Mouse (Mus musculus) lung, postnatal 0 days (tissue): ENCODE results near the gene Dlg3. TPM values are rescaled to one million over a fixed set of nuclear protein-coding genes. Genes with fewer than 3 reads are reported as not detected.
A peak's percentile ranks its signal among the peaks of the same experiment; 100 is the strongest.

Experiments
- ATAC-seq: fragments of 200-750 bp; cut with Nextera tagmentation; 2 replicates; pipeline ENCODE4 v1.8.0; 2017; ENCODE audit warnings: moderate library complexity
- DNase-seq: peaks from one replicate; pipeline ENCODE4 v3.0.0-alpha.2; 2016; ENCODE audit warnings: low spot score
- H3K27ac ChIP-seq: fragments of 300-500 bp; sonication (generic); 2 replicates; pipeline ENCODE4 v1.5.1; 2014; ENCODE audit warnings: antibody characterized with exemption, mild to moderate bottlenecking, low read length, mixed read lengths
- H3K27me3 ChIP-seq: fragments of 300-500 bp; sonication (generic); replicated peaks from 2 replicates; pipeline ENCODE4 v1.6.1; 2014; ENCODE audit warnings: low read length, mixed read lengths; ENCODE audit not compliant: insufficient read depth
- H3K36me3 ChIP-seq: fragments of 300-500 bp; sonication (generic); 2 replicates; pipeline ENCODE4 v1.6.1; 2014; ENCODE audit warnings: low read length, mixed read lengths; ENCODE audit not compliant: insufficient read depth
- H3K4me1 ChIP-seq: fragments of 300-500 bp; sonication (generic); 2 replicates; pipeline ENCODE4 v1.6.1; 2014; ENCODE audit warnings: antibody characterized with exemption, low read depth, low read length, mixed read lengths; ENCODE audit not compliant: insufficient read depth
- H3K4me2 ChIP-seq: fragments of 300-500 bp; sonication (generic); replicated peaks from 2 replicates; pipeline ENCODE4 v1.6.1; 2014; ENCODE audit warnings: low read depth, mild to moderate bottlenecking, low read length, moderate library complexity, mixed read lengths
- H3K4me3 ChIP-seq: fragments of 300-500 bp; sonication (generic); 2 replicates; pipeline ENCODE4 v1.5.1; 2014; ENCODE audit warnings: low read depth, low read length
- H3K9ac ChIP-seq: fragments of 300-500 bp; sonication (generic); replicated peaks from 2 replicates; pipeline ENCODE4 v1.6.1; 2014; ENCODE audit warnings: low read depth, mild to moderate bottlenecking
- H3K9me3 ChIP-seq: fragments of 300-500 bp; sonication (generic); 2 replicates; pipeline ENCODE4 v1.6.1; 2016; ENCODE audit warnings: low read length, mixed read lengths
- CTCF ChIP-seq: IDR thresholded peaks from 2 replicates; pipeline ENCODE4 v1.5.1; 2016; ENCODE audit warnings: antibody characterized with exemption, mild to moderate bottlenecking
- EP300 ChIP-seq: IDR thresholded peaks from 2 replicates; pipeline ENCODE4 v1.6.1; 2016; ENCODE audit warnings: antibody characterized with exemption, mild to moderate bottlenecking, control low read depth
- WGBS: fragments of 180-500 bp; shearing (Covaris S2); extraction: QIAGEN DNeasy Blood & Tissue Kit; methylation state at CpG from one replicate; pipeline ENCODE4 v1.1.7; 2014; 5-methylcytosine and 5-hydroxymethylcytosine counted together
- polyA plus RNA-seq: library from polyadenylated mRNA; unstranded; fragments of >200 nt; fragmentation: Nextera tagmentation; extraction: Ambion mirVana; gene quantifications from 2 replicates; pipeline ENCODE4 v1.2.1, GENCODE M21; 2015

Dlg3 gene
- polyA plus RNA-seq, 1 experiment from 2014 or later: 1.8 TPM

DNA sequence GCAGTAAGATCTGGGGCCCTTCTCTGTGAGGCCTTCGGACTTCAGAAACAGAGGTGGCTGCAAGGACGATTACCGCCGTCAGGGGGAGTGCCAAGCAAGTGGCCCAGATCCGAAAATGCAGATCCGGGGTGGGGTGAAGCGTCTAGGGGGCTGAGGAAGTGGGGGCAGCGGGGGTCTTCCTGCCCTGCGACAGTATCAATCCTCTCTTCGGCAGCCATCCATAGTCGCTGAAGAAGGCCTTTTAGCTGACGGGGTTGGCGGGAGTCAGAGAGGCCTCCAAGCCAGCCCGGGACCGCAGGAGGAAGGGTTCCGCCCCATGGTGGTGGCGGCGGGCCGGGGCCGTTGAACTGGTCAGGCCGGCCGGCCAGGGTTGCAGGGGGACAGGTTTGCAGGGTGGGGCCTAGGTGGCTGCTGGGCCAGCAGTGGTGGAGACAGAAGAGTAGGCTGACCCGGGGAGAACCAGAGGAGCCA lies 6.9 kb downstream of the Dlg3 start:
- H3K9me3 ChIP-seq: no peaks in the 10 kb centered on the region
- peak; percentile 69 for DNase-seq
- peak overlapping the region; percentile 45 for H3K4me3 ChIP-seq
- no peaks in the 10 kb centered on the region for H3K36me3 ChIP-seq
- peak; percentile 77 for TF ChIP-seq CTCF
- TF ChIP-seq EP300: no peak
- H3K9ac ChIP-seq: peak overlapping the region; percentile 48; the same call in 1 of the 2 replicates
- H3K4me2 ChIP-seq: peak overlapping the region; percentile 59
- H3K4me1 ChIP-seq: no peaks in the 10 kb centered on the region
- no peak overlapping the region for H3K27ac ChIP-seq
- no peaks in the 10 kb centered on the region for H3K27me3 ChIP-seq
- 13% methylated on average over 15 of the region's 23 CpGs for WGBS
- peak; percentile 74 for ATAC-seq

DNA sequence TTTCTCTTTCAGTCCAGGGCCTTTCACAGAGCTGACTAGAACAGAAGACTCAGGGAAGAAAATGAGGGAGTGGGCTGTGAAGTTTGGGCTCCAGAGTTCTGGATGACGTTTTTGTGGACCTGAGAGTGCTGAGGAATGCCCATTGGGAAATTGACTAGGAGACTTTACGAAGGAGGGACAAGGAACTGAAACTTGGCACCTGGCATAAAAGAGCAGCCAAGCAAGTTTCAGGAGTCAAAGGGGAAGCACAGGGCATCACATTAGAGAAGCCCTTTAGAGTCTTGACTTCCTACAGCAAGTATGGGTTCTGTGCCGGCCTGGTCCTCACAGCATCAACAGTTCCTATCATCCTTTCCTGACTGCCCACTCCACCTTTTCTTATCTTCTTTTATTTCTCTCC lies 7.9 kb downstream of the Dlg3 start:
- Histone ChIP-seq H3K4me3 (no peak overlapping the region), H3K36me3 (no peaks in the 10 kb centered on the region), H3K27me3 (no peaks in the 10 kb centered on the region), H3K27ac (no peak overlapping the region), H3K9ac (no peak overlapping the region), H3K4me1 (no peaks in the 10 kb centered on the region), H3K4me2 (no peak overlapping the region), H3K9me3 (no peaks in the 10 kb centered on the region)
- peak; percentile 11 for DNase-seq
- no peak for TF ChIP-seq EP300
- no peak for TF ChIP-seq CTCF
- 71% methylated on average over 3 of the region's 3 CpGs for WGBS
- ATAC-seq: no peak

DNA sequence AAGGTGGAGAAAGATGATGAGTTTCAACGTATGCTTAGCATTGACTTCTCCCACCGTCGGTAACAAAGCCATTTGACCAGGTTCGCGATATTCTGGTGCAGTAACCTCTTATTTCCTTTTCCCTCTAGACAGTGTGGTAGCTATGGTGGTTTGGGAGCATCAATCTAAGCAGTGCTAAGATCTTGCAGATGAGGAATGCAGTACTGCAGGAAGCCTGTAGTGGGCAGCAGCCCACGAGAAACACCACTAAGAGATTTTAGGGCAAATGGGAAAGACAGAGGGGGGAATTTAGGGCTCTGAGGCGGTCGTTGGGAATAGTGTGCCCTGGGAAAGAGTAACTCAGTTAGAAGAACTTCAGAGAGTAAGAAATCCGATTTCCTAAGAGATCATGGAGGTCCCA lies 9.0 kb downstream of the Dlg3 start:
- Histone ChIP-seq H3K4me1 (no peaks in the 10 kb centered on the region), H3K4me2 (peak overlapping the region; percentile 63), H3K36me3 (no peaks in the 10 kb centered on the region), H3K27ac (no peak overlapping the region), H3K27me3 (no peaks in the 10 kb centered on the region), H3K9ac (no peak overlapping the region), H3K9me3 (no peaks in the 10 kb centered on the region), H3K4me3 (peak overlapping the region; percentile 49)
- TF ChIP-seq CTCF (peak; percentile 78), EP300 (no peak)
- peak; percentile 58 for ATAC-seq
- DNase-seq: peak; percentile 62
- 14% methylated on average over 9 of the region's 9 CpGs for WGBS

DNA sequence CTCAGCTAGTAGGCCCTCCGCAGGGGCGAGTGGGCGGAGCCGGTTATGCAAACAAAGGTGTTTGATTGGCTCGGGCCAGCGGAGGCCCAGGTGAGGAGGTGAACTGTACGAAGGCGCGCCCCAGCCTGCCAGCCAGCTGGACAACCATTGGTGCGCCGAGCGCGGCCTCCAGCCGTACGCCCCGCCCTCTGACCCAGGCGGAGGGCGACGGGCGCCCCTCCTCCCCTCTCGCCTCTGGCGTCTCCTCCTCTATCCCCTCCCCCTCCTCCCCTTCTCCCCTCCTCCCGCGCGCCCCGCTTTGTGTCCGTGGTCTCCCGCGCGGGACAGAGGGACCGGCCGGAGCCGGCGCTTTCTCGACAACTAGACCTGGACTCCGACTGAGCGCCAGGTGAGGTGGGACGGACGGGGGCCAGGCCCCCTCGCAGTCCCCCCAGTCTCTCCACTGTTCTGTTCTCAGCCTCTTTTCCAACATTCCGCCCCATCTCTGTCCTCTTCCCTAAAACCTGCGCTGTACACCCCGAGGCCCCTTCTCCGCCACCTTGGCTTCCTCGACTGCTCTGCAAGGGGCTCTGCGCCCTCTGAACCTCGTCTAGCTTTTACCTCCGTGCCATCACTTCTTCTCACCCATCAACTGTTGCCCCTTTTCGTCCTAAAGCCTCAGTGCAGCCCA lies 9.6 kb downstream of the Dlg3 start:
- ATAC-seq: peak; percentile 94
- H3K36me3 ChIP-seq: no peaks in the 10 kb centered on the region
- peak overlapping the region; percentile 63 for H3K4me2 ChIP-seq
- H3K4me3 ChIP-seq: peak overlapping the region; percentile 49
- no peak overlapping the region; the same call in 1 of the 2 replicates for H3K9ac ChIP-seq
- H3K27me3 ChIP-seq: no peaks in the 10 kb centered on the region
- WGBS: 19% methylated on average over 26 of the region's 49 CpGs
- no peaks in the 10 kb centered on the region for H3K9me3 ChIP-seq
- DNase-seq: peak; percentile 84
- no peaks in the 10 kb centered on the region for H3K4me1 ChIP-seq
- H3K27ac ChIP-seq: peak overlapping the region; percentile 51; the same call in 1 of the 2 replicates
- TF ChIP-seq CTCF (no peak), EP300 (no peak)

DNA sequence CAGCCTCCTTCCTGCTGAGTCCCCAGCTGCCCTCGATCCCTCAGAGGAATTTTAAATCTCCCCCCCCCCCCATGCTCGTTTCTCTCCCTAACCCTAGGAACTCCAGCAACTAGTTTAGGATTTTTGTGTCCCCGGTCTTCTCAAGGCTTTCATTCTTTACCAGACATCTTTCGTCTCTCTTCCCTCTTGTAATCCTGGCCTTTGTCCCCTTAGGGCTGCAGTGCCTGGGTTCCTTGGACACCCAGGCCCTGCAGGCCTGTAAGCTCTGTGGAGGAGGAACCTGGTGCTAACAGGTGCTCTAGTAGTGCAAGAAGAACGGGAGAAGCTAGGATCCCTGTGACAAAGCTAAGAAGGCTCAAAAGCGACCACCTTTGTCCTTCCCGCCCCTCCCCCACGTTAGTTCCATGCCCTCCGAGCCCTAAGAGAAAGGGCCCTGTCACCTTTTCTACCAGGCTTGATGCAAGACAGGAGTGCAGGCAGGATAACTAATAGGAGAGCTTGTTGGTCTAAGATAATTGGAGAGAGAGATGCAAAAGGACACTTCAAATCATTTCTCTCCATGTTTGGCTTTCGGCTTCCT lies 10.2 kb downstream of the Dlg3 start:
- DNase-seq (no peak), ATAC-seq (no peak)
- Histone ChIP-seq H3K4me2 (peak overlapping the region; percentile 63), H3K27me3 (no peaks in the 10 kb centered on the region), H3K4me3 (peak overlapping the region; percentile 49), H3K27ac (0 out of 2 replicates have a peak overlapping the region, but pooled peaks have one; percentile 20), H3K9ac (no peak overlapping the region; the same call in 1 of the 2 replicates), H3K36me3 (no peaks in the 10 kb centered on the region), H3K9me3 (no peaks in the 10 kb centered on the region), H3K4me1 (no peaks in the 10 kb centered on the region)
- 24% methylated on average over 9 of the region's 10 CpGs for WGBS
- TF ChIP-seq CTCF (no peak), EP300 (no peak)

DNA sequence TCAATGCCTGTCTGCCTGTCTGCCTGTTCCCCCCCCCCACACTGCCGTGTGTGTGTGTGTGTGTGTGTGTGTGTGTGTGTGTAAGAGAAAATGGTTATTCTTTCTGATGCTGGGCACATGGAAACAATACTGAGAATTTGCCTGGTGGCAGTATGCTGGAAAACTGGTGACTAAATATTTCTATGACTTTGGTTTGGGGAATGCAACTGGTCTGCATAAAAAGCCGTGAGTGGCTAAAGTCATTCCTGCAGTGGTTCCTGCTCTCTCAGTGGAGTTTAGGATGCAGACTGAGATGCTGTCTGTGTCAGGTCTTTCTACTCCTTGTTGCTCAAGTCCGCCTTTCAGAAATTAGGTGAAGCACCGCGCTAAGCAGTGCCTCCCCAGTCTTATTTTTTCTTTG lies 10.9 kb downstream of the Dlg3 start:
- H3K9ac ChIP-seq: no peak overlapping the region
- 37% methylated on average over 4 of the region's 5 CpGs for WGBS

More for the DNA sequence above, 10.9 kb downstream of the Dlg3 start:
- H3K9me3 ChIP-seq: no peaks in the 10 kb centered on the region
- ATAC-seq (no peak), DNase-seq (no peak)
- no peak overlapping the region for H3K4me3 ChIP-seq
- H3K4me2 ChIP-seq: no peak overlapping the region; the same call in 1 of the 2 replicates
- no peak for TF ChIP-seq EP300
- TF ChIP-seq CTCF: no peak
- H3K27ac ChIP-seq: no peak overlapping the region
- H3K27me3 ChIP-seq: no peaks in the 10 kb centered on the region
- no peaks in the 10 kb centered on the region for H3K4me1 ChIP-seq
- H3K36me3 ChIP-seq: no peaks in the 10 kb centered on the region
